Mouse (Mus musculus) stomach, postnatal 0 days (tissue): Measurements from ENCODE around the gene Cd2ap.

Experiments used
- CTCF ChIP-seq: IDR thresholded peaks from 2 replicates; pipeline ENCODE4 v1.5.1; 2016; ENCODE audit warnings: antibody characterized with exemption, low read depth, mild to moderate bottlenecking, moderate library complexity
- EP300 ChIP-seq: optimal IDR thresholded peaks from 2 replicates; pipeline ENCODE3; 2016; ENCODE audit warnings: antibody characterized with exemption

DNA sequence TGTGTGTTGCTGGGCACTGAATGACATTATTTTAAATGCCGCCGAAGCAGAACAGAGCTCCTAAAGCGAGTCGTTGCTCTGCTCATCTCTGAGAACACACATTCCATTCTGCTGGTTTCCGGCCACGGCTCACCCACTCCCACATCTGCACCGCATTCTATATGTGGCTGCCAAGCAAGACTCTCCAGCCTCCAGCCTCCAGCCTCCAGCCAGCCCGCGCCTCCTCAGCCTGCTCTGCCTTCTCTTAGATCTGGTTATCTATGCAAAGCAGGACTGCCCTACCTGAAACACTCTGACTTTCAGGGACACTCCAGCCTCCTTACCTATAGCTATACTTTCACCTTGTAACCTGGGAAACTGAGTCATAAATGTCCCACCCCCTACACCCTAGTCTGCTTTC, 6.8 kb upstream of the Cd2ap start:
- TF ChIP-seq CTCF (no peak), EP300 (no peak)
